Mouse (Mus musculus) CH12.LX (cell line): ENCODE results near the gene Zfp507. TPM values are rescaled to one million over a fixed set of nuclear protein-coding genes. Genes with fewer than 3 reads are reported as not detected.

Source experiments
- DNase-seq: peaks from one replicate; pipeline ENCODE4 v3.0.0-alpha.2; 2013; ENCODE audit errors: extremely low read depth
- H3K27ac ChIP-seq: 2 replicates; pipeline ENCODE4 v1.5.1; 2012; ENCODE audit warnings: low read depth, mild to moderate bottlenecking, control low read depth, moderate library complexity; ENCODE audit not compliant: insufficient read depth
- H3K27me3 ChIP-seq: replicated peaks from 2 replicates; pipeline ENCODE3; 2012; ENCODE audit warnings: inconsistent platforms
- H3K36me3 ChIP-seq, 2 experiments: replicated peaks in 1 of 2; 2 replicates each; pipeline versions ENCODE3 to v1.6.1; 2012; ENCODE audit warnings: inconsistent platforms in 1 of 2, low read length in 1 of 2, mild to moderate bottlenecking in 1 of 2, mixed read lengths in 1 of 2, moderate library complexity in 1 of 2; ENCODE audit not compliant: control insufficient read depth in 1 of 2, insufficient read depth in 1 of 2
- H3K4me1 ChIP-seq, 2 experiments: 2 replicates each; pipeline ENCODE4 v1.6.1; 2012; ENCODE audit warnings: inconsistent platforms in 1 of 2, moderate library complexity in 1 of 2; ENCODE audit not compliant: insufficient read depth in 2 of 2, control insufficient read depth in 1 of 2
- H3K4me2 ChIP-seq: 2 replicates; pipeline ENCODE4 v1.6.1; 2012; ENCODE audit warnings: low read depth, mild to moderate bottlenecking, control low read depth; ENCODE audit not compliant: poor library complexity, insufficient read depth, severe bottlenecking
- H3K4me3 ChIP-seq, 3 experiments: fragments of 150-350 bp in 1 of 3; sonication (generic) in 1 of 3; replicated peaks in 1 of 3; 2 replicates each; pipeline versions ENCODE3 to v1.5.1; 2011 to 2012; ENCODE audit warnings: low read depth in 2 of 3, low read length in 2 of 3, mild to moderate bottlenecking in 2 of 3, moderate library complexity in 2 of 3, control low read depth in 1 of 3, improper control_type of control experiment in 1 of 3, inconsistent platforms in 1 of 3, mixed read lengths in 1 of 3; ENCODE audit not compliant: poor library complexity in 1 of 3
- H3K79me2 ChIP-seq: replicated peaks from 2 replicates; pipeline ENCODE4 v1.6.1; 2012; ENCODE audit warnings: mild to moderate bottlenecking, moderate library complexity; ENCODE audit not compliant: control insufficient read depth, poor library complexity, insufficient read depth, severe bottlenecking; ENCODE audit errors: extremely low read depth
- H3K9ac ChIP-seq: 2 replicates; pipeline ENCODE4 v1.6.1; 2012; ENCODE audit warnings: low read depth, mild to moderate bottlenecking, control low read depth, moderate library complexity; ENCODE audit not compliant: insufficient read depth
- H3K9me3 ChIP-seq: replicated peaks from 2 replicates; pipeline ENCODE3; 2012; ENCODE audit warnings: low read length, inconsistent platforms, mixed read lengths
- CHD1 ChIP-seq: IDR thresholded peaks from 2 replicates; pipeline ENCODE4 v1.6.1; 2012; ENCODE audit warnings: low read depth, low read length, improper control_type of control experiment, inconsistent platforms
- E2F4 ChIP-seq: IDR thresholded peaks from 2 replicates; pipeline ENCODE4 v1.6.1; 2011; ENCODE audit warnings: low read depth, low read length, improper control_type of control experiment; ENCODE audit not compliant: insufficient replicate concordance
- ELF1 ChIP-seq: IDR thresholded peaks from 2 replicates; pipeline ENCODE4 v1.6.1; 2014; ENCODE audit warnings: low read depth, mild to moderate bottlenecking, inconsistent platforms, low read length, improper control_type of control experiment
- IRF4 ChIP-seq: IDR thresholded peaks from 2 replicates; pipeline ENCODE4 v1.6.1; 2014; ENCODE audit warnings: low read depth, mild to moderate bottlenecking, inconsistent platforms, low read length, improper control_type of control experiment
- JUND ChIP-seq: conservative IDR thresholded peaks from 2 replicates; pipeline ENCODE4 v1.6.1; 2011; ENCODE audit warnings: low read depth, low read length, improper control_type of control experiment
- KAT2A ChIP-seq: IDR thresholded peaks from 2 replicates; pipeline ENCODE4 v1.6.1; 2012; ENCODE audit warnings: low read length, improper control_type of control experiment, inconsistent platforms; ENCODE audit not compliant: insufficient replicate concordance
- MAFK ChIP-seq: IDR thresholded peaks from 2 replicates; pipeline ENCODE4 v1.6.1; 2011; ENCODE audit warnings: low read length, improper control_type of control experiment; ENCODE audit not compliant: insufficient replicate concordance
- MAX ChIP-seq: IDR thresholded peaks from 2 replicates; pipeline ENCODE4 v1.6.1; 2011; ENCODE audit warnings: low read length, improper control_type of control experiment
- MAZ ChIP-seq: IDR thresholded peaks from 2 replicates; pipeline ENCODE4 v1.6.1; 2012; ENCODE audit warnings: low read depth, mild to moderate bottlenecking, inconsistent platforms, low read length, improper control_type of control experiment, moderate library complexity
- MEF2A ChIP-seq: IDR thresholded peaks from 2 replicates; pipeline ENCODE4 v1.6.1; 2014; ENCODE audit warnings: low read depth, mild to moderate bottlenecking, inconsistent platforms, low read length, improper control_type of control experiment, borderline replicate concordance
- NELFE ChIP-seq: IDR thresholded peaks from 2 replicates; pipeline ENCODE4 v1.6.1; 2011; ENCODE audit warnings: low read depth, low read length, improper control_type of control experiment
- PAX5 ChIP-seq: IDR thresholded peaks from 2 replicates; pipeline ENCODE4 v1.6.1; 2012; ENCODE audit warnings: low read length, inconsistent platforms, mixed read lengths
- RCOR1 ChIP-seq: conservative IDR thresholded peaks from 2 replicates; pipeline ENCODE4 v1.6.1; 2012; ENCODE audit warnings: low read depth, mild to moderate bottlenecking, inconsistent platforms, low read length, improper control_type of control experiment
- SIN3A ChIP-seq: IDR thresholded peaks from 2 replicates; pipeline ENCODE4 v1.6.1; 2012; ENCODE audit warnings: low read length, improper control_type of control experiment, inconsistent platforms
- SMC3 ChIP-seq: IDR thresholded peaks from 2 replicates; pipeline ENCODE4 v1.6.1; 2011; ENCODE audit warnings: low read depth, low read length, improper control_type of control experiment
- TBP ChIP-seq: conservative IDR thresholded peaks from 2 replicates; pipeline ENCODE4 v1.6.1; 2011; ENCODE audit warnings: low read depth, low read length, improper control_type of control experiment
- UBTF ChIP-seq: IDR thresholded peaks from 2 replicates; pipeline ENCODE4 v1.6.1; 2012; ENCODE audit warnings: low read depth, mild to moderate bottlenecking, inconsistent platforms, low read length, improper control_type of control experiment, moderate library complexity
- USF2 ChIP-seq: conservative IDR thresholded peaks from 2 replicates; pipeline ENCODE4 v1.6.1; 2011; ENCODE audit warnings: low read depth, low read length, improper control_type of control experiment
- ZKSCAN1 ChIP-seq: IDR thresholded peaks from 2 replicates; pipeline ENCODE4 v1.6.1; 2012; ENCODE audit warnings: low read depth, inconsistent platforms, low read length, improper control_type of control experiment, borderline replicate concordance
- ZMIZ1 ChIP-seq: IDR thresholded peaks from 2 replicates; pipeline ENCODE4 v1.6.1; 2012; ENCODE audit warnings: low read depth, mild to moderate bottlenecking, inconsistent platforms, low read length, improper control_type of control experiment
- ZNF384 ChIP-seq: IDR thresholded peaks from 2 replicates; pipeline ENCODE4 v1.6.1; 2012; ENCODE audit warnings: low read depth, low read length, improper control_type of control experiment, inconsistent platforms
- dilution Hi-C: fragments of 300-500 bp; cut with MboI; formaldehyde crosslinking; loops from 2 replicates; pipeline ENCODE4 v1.14.3; 2020; ENCODE audit warnings: low sequenced_read_pairs; ENCODE audit not compliant: extremely low pct_unique_long_range_greater_than_20kb, extremely low pct_ligation_motif_present
- in situ Hi-C: fragments of 300-500 bp; cut with MboI; formaldehyde crosslinking; loops from 3 replicates; pipeline ENCODE4 v1.14.3; 2019; ENCODE audit warnings: low sequenced_read_pairs, low pct_ligation_motif_present, low pct_unique_long_range_greater_than_20kb, mixed read lengths
- polyA plus RNA-seq: library from polyadenylated mRNA; unstranded; fragments of >175 nt; gene quantifications from 2 replicates; pipeline ENCODE4 v1.2.1, GENCODE M21; 2012; ENCODE audit warnings: low read depth; ENCODE audit not compliant: insufficient read length
- total RNA-seq, 2 experiments: library from RNA; depleted of rRNA; stranded (reverse); fragments of 300-350 nt in 1 of 2; fragments of >200 nt in 1 of 2; gene quantifications; 2 replicates each; pipeline ENCODE4 v1.2.3; 2012 to 2014

Zfp507 gene
- total and polyA plus RNA-seq, 3 experiments: 10.4 to 19.8 (median 19.5) TPM

DNA sequence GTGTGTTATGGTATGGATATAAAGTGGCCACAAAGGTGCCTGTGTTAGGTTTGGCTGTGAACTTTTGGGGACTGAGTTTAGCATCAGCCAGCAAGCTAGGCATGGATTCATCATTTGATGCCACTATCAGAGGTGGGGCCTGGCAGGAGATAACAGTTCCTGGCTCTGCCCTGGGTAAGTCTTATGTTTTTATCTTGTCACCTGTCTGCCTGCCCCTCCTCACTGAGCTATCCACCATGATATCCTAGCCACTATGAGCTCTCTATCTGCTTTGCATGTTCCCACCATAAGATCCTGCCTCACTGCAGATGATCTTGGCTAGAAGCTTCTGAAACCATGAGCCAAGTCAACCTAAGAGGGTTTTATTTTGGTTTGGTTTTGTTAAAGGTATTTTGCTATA is 31.7 kb downstream of the Zfp507 start:
- Histone ChIP-seq H3K36me3 (peaks cover 32 to 50% of the 10 kb centered on the region in 2 experiments), H3K4me3 (no peak overlapping the region), H3K79me2 (no peaks in the 10 kb centered on the region), H3K27ac (no peak overlapping the region), H3K27me3 (no peaks in the 10 kb centered on the region), H3K4me1 (peaks cover 0 to 1% of the 10 kb centered on the region in 2 experiments; a peak in 1 of 4 replicates), H3K9me3 (no peaks in the 10 kb centered on the region), H3K4me2 (no peak overlapping the region), H3K9ac (no peak overlapping the region)
- dilution Hi-C loops: no loop called here
- DNase-seq: no peak
- in situ Hi-C loops: no loop called here
- TF ChIP-seq ZNF384 (no peak), NELFE (no peak), CHD1 (no peak), JUND (no peak), ZKSCAN1 (no peak), ELF1 (no peak), USF2 (no peak)

DNA sequence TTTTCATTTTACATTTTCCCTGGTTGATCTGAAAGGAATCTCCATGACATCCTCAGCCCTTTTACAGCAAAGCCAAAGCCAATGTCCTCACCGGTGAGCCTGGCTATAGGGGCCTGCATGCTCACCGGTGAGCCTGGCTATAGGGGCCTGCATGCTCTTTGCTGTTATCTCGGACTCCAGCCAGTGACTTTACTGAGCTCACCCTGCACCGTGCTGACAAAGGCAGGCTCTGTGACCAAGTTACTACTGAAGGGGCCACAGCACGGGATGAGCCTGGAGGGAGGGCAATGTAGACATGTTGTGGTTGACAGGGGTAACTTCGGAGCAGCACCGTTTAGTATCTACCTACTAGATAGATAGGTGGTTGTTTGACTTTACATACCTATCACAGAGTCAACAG is 32.7 kb downstream of the Zfp507 start:
- Histone ChIP-seq H3K36me3 (peaks cover 23 to 40% of the 10 kb centered on the region in 2 experiments), H3K79me2 (no peaks in the 10 kb centered on the region), H3K4me1 (no peaks in the 10 kb centered on the region), H3K27ac (no peak overlapping the region), H3K4me2 (no peak overlapping the region), H3K27me3 (no peaks in the 10 kb centered on the region), H3K9ac (no peak overlapping the region), H3K4me3 (no peak overlapping the region), H3K9me3 (no peaks in the 10 kb centered on the region)
- dilution Hi-C loops (no loop called here), in situ Hi-C loops (no loop called here)
- TF ChIP-seq ZMIZ1 (no peak), IRF4 (no peak), ELF1 (no peak), USF2 (no peak), ZKSCAN1 (no peak), SMC3 (no peak), KAT2A (no peak), MAZ (no peak), PAX5 (no peak), RCOR1 (no peak), TBP (no peak), ZNF384 (no peak), MEF2A (no peak), E2F4 (no peak), UBTF (no peak), MAFK (no peak), SIN3A (no peak), MAX (no peak)
- DNase-seq: no peak
